Mouse (Mus musculus) ovary, postnatal 14 days (tissue): ENCODE measurements around the gene Cct3.
"Not testable (repeated sequence)": the region's sequence is repeated elsewhere in the genome, so short reads cannot be mapped to it uniquely, and the experiment has no call there.

Experiments used
- DNase-seq: peaks from one replicate; pipeline ENCODE4 v3.0.0; 2022; ENCODE audit warnings: low spot score

Gene Cct3

GRCm38 (mm10) chr3:88291970-88292369, 4.9 kb upstream of the Cct3 start:
- DNase-seq: no peak

DNA sequence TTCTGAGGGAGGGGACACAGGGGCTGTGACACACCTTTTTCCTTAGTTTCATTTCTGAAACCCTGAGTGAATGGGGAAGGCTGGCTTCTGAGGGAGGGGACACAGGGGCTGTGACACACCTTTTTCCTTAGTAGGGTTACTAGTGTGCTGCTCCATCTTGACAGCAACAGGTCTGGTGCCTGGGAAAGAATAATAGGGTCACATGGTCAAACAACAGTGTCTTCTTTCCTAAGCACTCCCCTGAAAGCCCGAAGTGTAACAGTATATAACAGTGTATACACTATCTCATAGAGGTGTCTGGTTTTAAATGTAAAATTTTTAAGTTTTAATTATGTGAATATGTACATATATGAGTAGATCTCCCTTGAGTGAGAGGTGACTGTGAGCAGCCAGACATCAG, 1.6 kb upstream of the Cct3 start:
- not testable (repeated sequence) for DNase-seq

- no peak for DNase-seq
Observed at GRCm38 (mm10) chr3:88296110-88296560, 781 bp upstream of the Cct3 start.

DNA sequence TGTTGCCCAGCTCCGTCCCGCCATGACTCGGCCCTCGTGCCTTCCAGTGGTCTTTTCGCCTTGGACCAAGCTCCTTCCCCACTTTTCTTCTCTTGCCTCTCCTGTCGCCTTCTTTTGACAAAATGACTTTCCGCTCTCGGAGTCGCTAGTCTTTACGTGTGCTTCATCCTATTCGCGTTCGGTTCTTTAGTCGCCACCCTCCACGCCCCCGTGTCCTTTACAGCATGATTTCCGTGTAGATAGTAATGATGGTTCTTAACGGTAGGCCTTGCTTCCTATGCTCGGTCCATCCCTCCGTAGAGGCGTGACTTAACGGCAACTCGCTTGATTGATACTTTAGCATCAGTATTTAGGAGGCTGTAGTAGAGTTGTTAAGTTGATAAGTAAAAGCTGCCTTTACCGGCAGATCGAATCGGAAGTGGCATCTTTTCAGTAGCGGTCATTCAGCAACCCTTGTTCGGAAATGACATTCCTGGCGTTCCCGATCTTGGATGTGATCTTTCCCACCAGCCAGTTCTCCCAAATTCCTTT, 470 bp downstream of the Cct3 start:
- no peak for DNase-seq

GRCm38 (mm10) chr3:88299172-88299571, 2.3 kb downstream of the Cct3 start:
- no peak for DNase-seq

GRCm38 (mm10) chr3:88324951-88325405, 28.1 kb downstream of the Cct3 start, which contains the start of gene Glmp:
Gene Glmp (plus strand): TSS chr3:88325023.
- peak; percentile 51 for DNase-seq

- DNase-seq: no peak
Observed at GRCm38 (mm10) chr3:88328956-88329355, 32.0 kb downstream of the Cct3 start.

GRCm38 (mm10) chr3:88331282-88331681, 34.4 kb downstream of the Cct3 start:
- DNase-seq: no peak

DNA sequence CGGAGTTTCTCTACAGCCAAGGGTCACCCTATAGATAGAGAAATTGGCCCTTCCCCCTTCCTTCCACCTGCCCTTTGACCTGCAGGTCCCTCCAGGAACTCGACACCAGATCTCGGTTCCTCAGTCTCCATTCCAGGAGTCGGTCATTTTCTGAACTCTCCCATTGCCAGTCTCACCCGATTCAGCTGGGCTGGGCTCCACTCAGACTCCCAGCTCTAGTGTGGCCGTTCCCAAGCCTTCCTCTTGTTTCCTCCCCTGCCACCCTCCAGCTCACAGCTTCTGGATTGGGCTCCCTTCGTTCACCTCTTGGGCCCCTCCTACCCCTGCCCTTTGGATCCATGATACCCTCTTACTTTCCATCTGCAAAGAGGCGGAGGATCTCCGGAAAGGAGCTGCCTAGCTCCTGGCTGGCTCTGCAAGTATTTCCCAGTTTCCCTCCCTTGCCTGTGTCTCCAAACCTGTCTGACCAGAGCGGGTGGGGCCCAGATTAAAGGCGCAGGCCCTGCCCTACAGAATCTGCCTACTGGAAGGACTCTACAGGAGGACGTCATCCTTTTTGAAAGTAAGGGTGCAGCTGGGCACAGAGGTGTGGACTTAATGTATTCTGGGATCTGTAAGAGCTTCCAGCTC, 37.2 kb downstream of the Cct3 start:
- no peak for DNase-seq

DNA sequence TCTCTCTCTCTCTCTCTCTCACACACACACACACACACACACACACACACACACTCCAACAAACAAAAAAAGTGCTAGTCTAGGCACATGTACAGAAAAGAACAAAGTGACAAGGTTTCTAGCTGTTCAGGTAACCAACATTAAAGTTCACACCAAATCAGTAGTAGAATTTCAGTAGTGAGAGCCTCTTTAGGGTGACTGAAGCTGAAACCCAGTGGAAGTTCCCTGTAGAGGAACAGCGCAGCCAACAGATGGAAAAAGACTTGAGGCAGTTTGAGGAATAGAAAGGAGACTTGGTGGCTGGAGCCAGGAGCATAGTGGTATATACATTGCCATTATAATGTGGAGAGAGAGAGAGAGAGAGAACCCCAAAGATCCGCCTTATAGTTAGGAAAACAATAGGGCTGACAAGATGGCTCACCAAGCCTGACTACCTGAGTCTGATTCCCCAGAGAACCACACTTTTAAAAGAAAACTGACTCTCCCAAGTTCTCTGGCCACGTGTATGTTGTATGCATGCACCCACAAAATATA, 38.1 kb downstream of the Cct3 start:
- no peak for DNase-seq

DNA sequence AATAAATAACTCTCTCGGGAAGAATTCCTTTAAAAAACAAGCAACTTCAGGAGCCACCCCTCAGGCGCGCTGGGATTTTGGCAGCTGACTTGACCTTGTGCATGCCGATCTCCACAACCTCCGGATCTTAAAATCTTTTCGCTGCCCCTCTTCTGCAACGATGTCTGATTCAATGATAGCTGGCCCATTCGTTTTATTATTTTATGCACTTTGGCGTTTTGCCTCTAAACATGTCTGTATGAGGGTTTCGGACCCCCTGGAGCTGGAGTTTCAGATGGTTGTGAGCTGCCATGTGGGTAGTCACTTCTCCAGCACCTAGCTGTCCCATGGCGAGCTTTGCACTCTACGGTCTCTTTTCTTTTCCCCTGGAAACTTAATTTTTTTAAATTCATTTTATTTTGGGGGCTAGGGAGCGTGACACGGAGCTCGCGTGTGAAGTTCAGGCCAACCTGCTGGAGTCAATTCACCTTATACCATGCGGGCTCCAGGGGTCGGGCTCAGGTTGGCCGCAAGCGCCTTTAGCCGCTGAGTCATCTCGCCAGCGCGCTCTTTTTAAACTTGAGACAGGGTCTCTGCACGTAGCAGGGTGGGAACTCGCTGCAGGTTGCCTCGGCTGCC, 38.6 kb downstream of the Cct3 start:
- no peak for DNase-seq

- peak; percentile 95 for DNase-seq
Observed at GRCm38 (mm10) chr3:88336058-88337013, 39.4 kb downstream of the Cct3 start, which contains the start of the genes Tmem79 and Smg5. Gene Tmem79 (minus strand): TSS chr3:88336148. Gene Smg5 (plus strand): TSS chr3:88336260.

GRCm38 (mm10) chr3:88337367-88338020, 40.6 kb downstream of the Cct3 start:
- no peak for DNase-seq

DNA sequence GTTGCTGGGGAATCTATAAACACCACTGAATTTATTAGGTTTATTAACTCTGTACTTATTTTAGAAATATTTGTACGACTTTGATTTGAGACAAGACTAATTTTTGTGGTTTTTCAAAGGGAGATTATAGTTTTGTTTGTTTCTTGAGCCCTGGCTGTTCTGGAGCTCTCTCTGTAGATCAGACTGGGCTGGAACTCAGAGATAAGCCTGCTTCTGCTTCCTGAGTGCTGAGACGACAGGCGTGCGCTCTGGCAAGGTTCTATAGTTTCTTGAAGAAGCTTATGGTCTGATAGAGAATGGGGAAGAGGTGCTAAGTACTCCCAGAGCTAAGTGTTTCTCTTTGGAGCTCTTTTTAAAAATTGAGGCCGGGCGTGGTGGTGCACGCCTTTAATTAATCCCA, 41.4 kb downstream of the Cct3 start:
- no peak for DNase-seq

GRCm38 (mm10) chr3:88339006-88339405, 42.1 kb downstream of the Cct3 start:
- DNase-seq: no peak

DNA sequence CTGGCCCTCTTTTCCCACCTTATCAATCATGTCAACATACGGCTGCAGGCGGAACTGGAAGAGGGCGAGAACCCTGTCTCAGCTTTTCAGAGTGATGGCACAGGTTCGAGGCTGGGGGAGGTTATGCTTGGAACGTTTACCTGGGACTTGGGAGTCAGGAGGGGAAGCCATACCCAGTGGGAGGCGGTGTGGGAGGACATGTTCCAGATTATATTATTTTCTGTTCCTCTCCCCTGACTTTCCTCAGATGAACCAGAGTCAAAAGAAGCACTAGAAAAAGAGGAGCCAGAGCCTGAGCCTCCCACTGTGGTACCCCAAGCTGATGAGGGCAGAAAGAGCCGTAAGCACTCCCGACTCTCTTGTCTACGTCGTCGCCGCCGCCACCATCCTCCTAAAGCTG, 53.8 kb downstream of the Cct3 start:
- no peak for DNase-seq

DNA sequence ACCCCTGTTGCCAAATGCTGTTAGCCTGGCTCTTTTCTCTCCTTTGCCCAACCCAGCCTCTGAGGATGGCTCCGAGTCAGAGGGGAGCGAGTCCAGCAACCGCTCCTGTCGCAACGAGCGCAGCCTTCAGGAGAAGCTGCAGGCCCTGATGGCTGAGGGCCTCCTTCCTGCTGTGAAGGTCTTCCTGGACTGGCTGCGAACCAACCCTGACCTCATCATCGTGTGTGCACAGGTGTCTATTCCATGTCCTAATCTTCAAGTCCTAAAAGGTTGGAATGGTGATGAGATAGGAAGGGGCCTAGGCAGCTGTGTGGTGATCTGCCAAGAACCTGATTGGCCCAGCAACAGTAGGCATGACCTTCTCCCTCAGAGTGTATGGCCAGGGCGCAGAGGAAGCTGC, 56.0 kb downstream of the Cct3 start:
- DNase-seq: no peak

DNA sequence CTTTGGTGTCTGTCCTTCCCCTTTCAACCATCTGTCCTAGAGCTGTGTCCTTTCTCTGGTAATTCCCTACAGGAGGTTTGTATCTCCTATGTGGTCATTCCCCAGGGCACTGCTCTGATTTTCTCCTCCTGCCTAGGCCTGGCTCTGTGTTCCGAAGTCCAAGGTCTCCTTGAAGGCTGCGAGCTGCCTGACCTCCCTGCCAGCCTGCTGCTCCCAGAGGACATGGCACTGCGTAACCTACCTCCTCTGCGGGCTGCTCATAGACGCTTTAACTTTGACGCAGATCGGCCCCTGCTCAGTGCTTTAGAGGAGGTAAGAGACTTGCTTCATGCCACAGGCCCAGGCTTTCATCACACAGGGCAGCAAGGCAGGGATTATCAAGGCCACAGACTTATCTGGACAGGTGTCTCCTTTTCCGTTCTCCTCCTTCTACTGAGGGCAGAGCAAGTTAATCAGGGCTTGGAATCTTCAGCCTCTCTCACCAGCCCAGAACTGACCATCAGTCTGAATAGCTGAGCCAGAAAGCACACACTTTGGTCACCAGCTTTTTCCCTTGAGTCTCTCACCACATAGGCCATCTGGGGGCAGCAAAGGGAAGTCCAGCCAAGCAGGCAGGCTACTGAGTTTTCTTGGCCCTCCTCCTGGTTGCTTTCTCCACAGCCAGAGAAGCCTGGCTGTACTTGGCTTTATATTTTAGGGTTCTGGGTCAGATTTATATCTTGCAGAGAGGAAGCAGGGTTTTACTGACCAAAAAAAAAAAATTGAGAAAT, 57.7 kb downstream of the Cct3 start:
- no peak for DNase-seq

GRCm38 (mm10) chr3:88359584-88359983, 62.7 kb downstream of the Cct3 start:
- DNase-seq: no peak

- no peak for DNase-seq
Observed at GRCm38 (mm10) chr3:88359989-88360388, 63.1 kb downstream of the Cct3 start.

DNA sequence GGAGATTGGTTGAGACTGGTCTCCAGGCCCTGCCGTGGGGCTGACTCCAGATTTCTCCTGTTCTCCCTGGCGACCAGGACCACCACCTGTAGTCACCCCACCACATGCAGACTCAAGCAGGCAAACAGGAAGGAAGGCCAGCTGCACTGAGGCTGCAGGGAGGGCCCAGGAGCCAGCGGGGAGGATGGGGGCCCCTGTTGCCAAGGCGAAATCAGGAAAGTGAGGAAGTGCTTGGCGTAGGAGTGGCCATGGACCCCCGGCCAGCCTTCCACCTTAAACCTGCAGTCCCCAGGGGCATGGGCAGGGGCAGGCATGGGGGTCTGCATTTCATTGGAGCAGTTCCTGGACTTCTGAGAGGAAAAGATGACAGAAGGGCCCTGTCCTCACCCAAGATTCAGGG, 64.2 kb downstream of the Cct3 start:
- DNase-seq: no peak
